Comparison of ENCODE assay signal across 15 mouse cellular contexts in the genomic region with DNA sequence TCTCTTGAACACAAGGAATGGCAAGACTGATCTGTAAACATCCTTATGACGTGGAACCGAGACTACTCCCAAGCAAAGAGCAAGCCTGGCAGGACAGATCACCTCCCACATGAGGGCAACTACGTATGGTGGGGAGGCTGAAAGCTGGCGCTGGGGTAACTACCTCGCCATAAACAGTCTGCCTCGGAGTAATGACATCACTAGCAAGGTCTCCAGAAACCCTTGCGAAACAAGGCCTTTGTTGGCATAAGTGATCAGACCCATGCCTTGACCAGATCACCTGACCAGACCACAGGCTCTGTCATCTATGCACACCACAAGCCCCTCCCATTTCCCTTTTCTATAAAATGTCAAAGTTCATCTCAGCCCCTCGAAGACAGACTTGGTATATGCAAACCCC. TPM values are rescaled to one million over a fixed set of nuclear protein-coding genes. Genes with fewer than 3 reads are reported as not detected.
DNase-seq lines count a peak whose midpoint lies in the region; ATAC-seq and TF ChIP-seq lines count a peak whose summit lies in the region.
"Had no signal": no experiment of that assay in that cellular context is flagged by ENCODE, and none has a peak within 500 bp of the region (broad histone marks: within the 10 kb centered on the region; RNA-seq: fewer than 3 reads in every experiment).

No protein-coding gene starts in this region.

- no peak overlapping the region for H3K9ac ChIP-seq in kidney, postnatal 0 days (ENCODE audit: low read depth, low read length)
- no peak overlapping the region for H3K9ac ChIP-seq in heart, embryonic 11.5 days (ENCODE audit: low read depth, low read length)
- H3K9ac ChIP-seq: embryonic facial prominence, embryonic 12.5 days; forebrain, embryonic 12.5 days had no signal

- no peaks in the 10 kb centered on the region for H3K27me3 ChIP-seq in kidney, postnatal 0 days (ENCODE audit: insufficient read depth, low read length)
- H3K27me3 ChIP-seq in myocyte (ENCODE audit: control insufficient read depth, insufficient read depth, insufficient read length) = no peaks in the 10 kb centered on the region
- no peaks in the 10 kb centered on the region for H3K27me3 ChIP-seq in heart, embryonic 11.5 days (ENCODE audit: control insufficient read depth, insufficient read depth, low read length)
- H3K27me3 ChIP-seq: embryonic facial prominence, embryonic 12.5 days; forebrain, embryonic 12.5 days had no signal

- no peak overlapping the region for H3ac ChIP-seq in myocyte (ENCODE audit: control insufficient read depth, insufficient read length)

- H3K36me3 ChIP-seq in kidney, postnatal 0 days (ENCODE audit: insufficient read depth, low read length) = peaks cover 1% of the 10 kb centered on the region; the same call in 1 of the 2 replicates
- H3K36me3 ChIP-seq in myocyte (ENCODE audit: control insufficient read depth, insufficient read depth) = peaks cover 13% of the 10 kb centered on the region
- no peaks in the 10 kb centered on the region for H3K36me3 ChIP-seq in heart, embryonic 11.5 days (ENCODE audit: control insufficient read depth, insufficient read depth, low read length)

- no peak overlapping the region for H3K4me2 ChIP-seq in kidney, postnatal 0 days (ENCODE audit: low read length)
- H3K4me2 ChIP-seq in myocyte (ENCODE audit: low read depth) = no peak overlapping the region
- H3K4me2 ChIP-seq in heart, embryonic 11.5 days = no peak overlapping the region

- no peaks in the 10 kb centered on the region for H3K4me1 ChIP-seq in kidney, postnatal 0 days (replicated peaks; ENCODE audit: insufficient read depth, low read length)
- H3K4me1 ChIP-seq in heart, embryonic 11.5 days (ENCODE audit: control insufficient read depth, insufficient read depth, low read length) = peaks cover 3% of the 10 kb centered on the region

- peak; percentile 37; the same call in 1 of the 2 replicates for ATAC-seq in kidney, postnatal 0 days (replicated peaks; ENCODE audit: low FRiP score, low read depth)
- ATAC-seq in heart, embryonic 11.5 days (replicated peaks; ENCODE audit: insufficient number of reproducible peaks, low FRiP score, low TSS enrichment) = no peak

- TF ChIP-seq POLR2A in myocyte (IDR thresholded peaks at IDR 0.05; ENCODE audit: insufficient read length, low read depth) = no peak

- no peak for DNase-seq in kidney, postnatal 0 days (ENCODE audit: low spot score)
- no peak for DNase-seq in kidney, postnatal 4 days
- peak; percentile 17 for DNase-seq in ES-CJ7 (ENCODE audit: low read depth, low spot score)
- DNase-seq in induced T-regulatory cell, adult 2 months (ENCODE audit: low read depth) = peak; percentile 59
- DNase-seq in right cerebral cortex, postnatal 14 days = no peak
- no peak for DNase-seq in urinary bladder, postnatal 36 days (ENCODE audit: low spot score in 2 of 2)
- DNase-seq: layer of hippocampus, adult 9-11 months had no signal

- no peak for TF ChIP-seq CTCF in kidney, postnatal 0 days (IDR thresholded peaks at IDR 0.05; ENCODE audit: low read depth)

- peaks cover 16% of the 10 kb centered on the region for H3K79me2 ChIP-seq in myocyte (ENCODE audit: control insufficient read depth, insufficient read depth)

- no peaks in the 10 kb centered on the region for H3K9me3 ChIP-seq in kidney, postnatal 0 days (replicated peaks; ENCODE audit: low read length)
- H3K9me3 ChIP-seq in heart, embryonic 11.5 days (replicated peaks; ENCODE audit: control insufficient read depth, low read length) = no peaks in the 10 kb centered on the region
- H3K9me3 ChIP-seq: embryonic facial prominence, embryonic 12.5 days; forebrain, embryonic 12.5 days had no signal

- H3K27ac ChIP-seq in kidney, postnatal 0 days = no peak overlapping the region
- H3K27ac ChIP-seq in heart, embryonic 11.5 days (ENCODE audit: low read depth, low read length) = no peak overlapping the region
- H3K27ac ChIP-seq: embryonic facial prominence, embryonic 12.5 days; forebrain, embryonic 12.5 days; gastrocnemius, adult 2 months had no signal

- 62% methylated on average over 8 of the region's 8 CpGs for WGBS in kidney, postnatal 0 days
- 70% methylated on average over 8 of the region's 8 CpGs for WGBS in heart, embryonic 11.5 days (ENCODE audit: insufficient replicate concordance)

- no peak overlapping the region for H3K4me3 ChIP-seq in kidney, postnatal 0 days (replicated peaks; ENCODE audit: low read depth, low read length)
- peak overlapping the region; percentile 83 for H3K4me3 ChIP-seq in myocyte
- no peak overlapping the region for H3K4me3 ChIP-seq in heart, embryonic 11.5 days (ENCODE audit: low read depth, low read length)

TF ChIP-seq in myocyte, 11 proteins besides CTCF, POLR2A, EP300 and RAD21:
- TF ChIP-seq USF1 (IDR thresholded peaks at IDR 0.05; ENCODE audit: low read depth) = no peak
- no peak for TF ChIP-seq MYOD1 (IDR thresholded peaks at IDR 0.05; ENCODE audit: control insufficient read depth in 1 of 3, insufficient read length in 2 of 3, low read depth in 2 of 3)
- TF ChIP-seq TCF3 (IDR thresholded peaks at IDR 0.05; ENCODE audit: insufficient read length, low read depth) = no peak
- TF ChIP-seq REST (IDR thresholded peaks at IDR 0.05; ENCODE audit: insufficient read depth, insufficient read length) = no peak
- TF ChIP-seq TCF12 (IDR thresholded peaks at IDR 0.05; ENCODE audit: insufficient read depth, poor library complexity, severe bottlenecking) = no peak
- TF ChIP-seq E2F4 (IDR thresholded peaks at IDR 0.05; ENCODE audit: insufficient read depth) = no peak

RNA-seq across cellular contexts. Expression of a gene that starts 0.9 kb away (rescaled TPM):
- polyA plus RNA-seq in kidney, postnatal 0 days (2015; fragmentation: Nextera tagmentation; extraction: Ambion mirVana) = 66.3 and 67.9 TPM in 2 replicates
- 13.1 TPM for polyA plus RNA-seq in myocyte (2012; fragmentation: generic; extraction: Trizol)
- 51.4 and 54.9 TPM in 2 replicates for polyA plus RNA-seq in heart, embryonic 11.5 days (2014; fragmentation: Nextera tagmentation; extraction: Ambion mirVana)

RNA-seq across cellular contexts. Expression of a gene that starts 40.6 kb away (rescaled TPM):
- polyA plus RNA-seq in kidney, postnatal 0 days (2015; fragmentation: Nextera tagmentation; extraction: Ambion mirVana) = not detected in 2 replicates
- polyA plus RNA-seq in myocyte (2012; fragmentation: generic; extraction: Trizol) = 0.01 TPM
- not detected in 2 replicates for polyA plus RNA-seq in heart, embryonic 11.5 days (2014; fragmentation: Nextera tagmentation; extraction: Ambion mirVana)
- polyA plus RNA-seq: embryonic facial prominence, embryonic 12.5 days; forebrain, embryonic 12.5 days; hindbrain, embryonic 11.5 days; limb, embryonic 11.5 days; lung, embryonic 16.5 days had no signal

RNA-seq across cellular contexts. Expression of a gene that starts 59.2 kb away (rescaled TPM):
- polyA plus RNA-seq in kidney, postnatal 0 days (2015; fragmentation: Nextera tagmentation; extraction: Ambion mirVana) = 35.3 and 37.8 TPM in 2 replicates
- 0.05 TPM for polyA plus RNA-seq in myocyte (2012; fragmentation: generic; extraction: Trizol)
- polyA plus RNA-seq in heart, embryonic 11.5 days (2014; fragmentation: Nextera tagmentation; extraction: Ambion mirVana) = 1.5 and 1.7 TPM in 2 replicates

Comparison
In these comparisons a context has a peak if more than half of its experiments do, and no peak if none do; other contexts are left out.
1. DNase-seq: peak in ES-CJ7 (single experiment) and induced T-regulatory cell, adult 2 months (single experiment); none in kidney, postnatal 0 days (single experiment), kidney, postnatal 4 days (0 of 2), right cerebral cortex, postnatal 14 days (single experiment) and urinary bladder, postnatal 36 days (0 of 2).
2. RNA of a gene that starts 59.2 kb away (polyA plus RNA-seq): 35.3 to 37.8 TPM in kidney, postnatal 0 days; 1.5 to 1.7 TPM in heart, embryonic 11.5 days and 0.05 TPM in myocyte (single experiment); every median in the first group is over 10 times any median in the second.